Comparison of ENCODE assay signal across 29 mouse cellular contexts in genomic region chr19:44042121-44042520, GRCm38 (mm10). TPM values are rescaled to one million over a fixed set of nuclear protein-coding genes. Genes with fewer than 3 reads are reported as not detected.
A peak's percentile ranks its signal among the peaks of the same experiment; 100 is the strongest.
DNase-seq lines count a peak whose midpoint lies in the region; TF ChIP-seq lines count a peak whose summit lies in the region.
"Had no signal": no experiment of that assay in that cellular context is flagged by ENCODE, and none has a peak within 500 bp of the region (broad histone marks: within the 10 kb centered on the region; RNA-seq: fewer than 3 reads in every experiment).

No protein-coding gene starts in this region.

- no peak for TF ChIP-seq POLR2A in liver, adult 2 months (IDR thresholded peaks at IDR 0.05; ENCODE audit: extremely low read depth, insufficient read depth, low read length)

- no peak overlapping the region for H3K4me3 ChIP-seq in liver, adult 2 months (ENCODE audit: insufficient read depth, low read depth, low read length)
- H3K4me3 ChIP-seq: heart, embryonic 13.5 days had no signal

- 43% methylated on average over 5 of the region's 5 CpGs for WGBS in liver, adult 2 months

- H3K79me2 ChIP-seq in liver, adult 2 months (ENCODE audit: control insufficient read depth, insufficient read depth, low read length): peaks cover 4% of the 10 kb centered on the region; the same call in 1 of the 2 replicates

- peak overlapping the region; percentile 7; the same call in 1 of the 2 replicates for H3K27ac ChIP-seq in liver, adult 2 months (replicated peaks; ENCODE audit: insufficient read depth, low read depth, low read length)
- H3K27ac ChIP-seq: heart, embryonic 13.5 days; hindbrain, embryonic 14.5 days had no signal

- no peaks in the 10 kb centered on the region for H3K27me3 ChIP-seq in liver, adult 2 months (ENCODE audit: control insufficient read depth, insufficient read depth, low read length)
- H3K27me3 ChIP-seq: heart, embryonic 13.5 days had no signal

- peaks cover 56% of the 10 kb centered on the region for H3K36me3 ChIP-seq in liver, adult 2 months (ENCODE audit: control insufficient read depth, insufficient read depth, low read length)

- DNase-seq in adrenal gland, postnatal 14 days: peak; percentile 43
- DNase-seq in adrenal gland, postnatal 25 days: no peak
- DNase-seq in liver, adult 2 months (ENCODE audit: extremely low read depth, low read depth, low spot score): peak; percentile 76
- no peak for DNase-seq in liver
- peak; percentile 55 for DNase-seq in fat pad, adult 2 months (ENCODE audit: extremely low read depth, low read depth, low spot score)
- DNase-seq in right cerebral cortex, adult 2 months (ENCODE audit: low spot score in 2 of 2): no peak
- no peak for DNase-seq in ovary, postnatal 10 days (ENCODE audit: low spot score)
- DNase-seq: adrenal gland, adult 2 months; cerebellum, adult 18-20 months; cerebellum, adult 9-10 months; cerebellum, postnatal 14 days; forebrain, postnatal 0 days; gastrocnemius, postnatal 36 days; heart, postnatal 14 days; heart, postnatal 4 days; kidney, adult 2 months had no signal

- H3K4me1 ChIP-seq in liver, adult 2 months (ENCODE audit: control insufficient read depth, insufficient read depth, low read length): peaks cover 22% of the 10 kb centered on the region
- H3K4me1 ChIP-seq: heart, embryonic 13.5 days had no signal

- no peak for TF ChIP-seq CTCF in liver, adult 2 months (IDR thresholded peaks at IDR 0.05; ENCODE audit: low read depth, low read length)

- H3K9ac ChIP-seq in liver, adult 2 months (ENCODE audit: low read depth, low read length): no peak overlapping the region
- H3K9ac ChIP-seq: forebrain, postnatal 0 days; heart, embryonic 13.5 days; hindbrain, embryonic 14.5 days had no signal

RNA-seq across cellular contexts. Expression of gene Cyp2c23, which starts 13.1 kb away (rescaled TPM):
- 1.1 and 21.3 TPM in 2 replicates for total RNA-seq in adrenal gland, postnatal 14 days (2021)
- total RNA-seq in adrenal gland, postnatal 25 days (2021): 1.4 and 3.9 TPM in 2 replicates
- total RNA-seq in liver, adult 2 months (2014; rRNA removed): 233 and 351 TPM in 2 replicates
- polyA plus RNA-seq in liver, adult 2 months (2012; rRNA removed): 200 and 262 TPM in 2 replicates
- total RNA-seq: forebrain, postnatal 0 days; heart, postnatal 4 days; MEL had no signal
- polyA plus RNA-seq: C2C12; CD4-positive, CD25-positive, alpha-beta regulatory T cell, adult 4 months; embryonic facial prominence, embryonic 11.5 days; embryonic facial prominence, embryonic 14.5 days; forebrain, embryonic 11.5 days; forebrain, embryonic 14.5 days; forebrain, postnatal 0 days; heart, embryonic 16.5 days; hindbrain, embryonic 11.5 days; hindbrain, embryonic 14.5 days; intestine, embryonic 14.5 days had no signal

RNA-seq across cellular contexts. Expression of gene Erlin1, which starts 27.5 kb away (rescaled TPM):
- 18.4 and 20.0 TPM in 2 replicates for total RNA-seq in adrenal gland, postnatal 14 days (2021)
- total RNA-seq in adrenal gland, postnatal 25 days (2021): 18.3 and 19.7 TPM in 2 replicates
- 27.8 and 44.2 TPM in 2 replicates for total RNA-seq in liver, adult 2 months (2014; rRNA removed)
- polyA plus RNA-seq in liver, adult 2 months (2012; rRNA removed): 14.2 and 19.0 TPM in 2 replicates

RNA-seq across cellular contexts. Expression of gene Cpn1, which starts 55.8 kb away (rescaled TPM):
- total RNA-seq in adrenal gland, postnatal 14 days (2021): 0.86 and 23.9 TPM in 2 replicates
- total RNA-seq in adrenal gland, postnatal 25 days (2021): 0.67 TPM in 1 of 2 replicates, not detected in the other
- 215 and 272 TPM in 2 replicates for total RNA-seq in liver, adult 2 months (2014; rRNA removed)
- polyA plus RNA-seq in liver, adult 2 months (2012; rRNA removed): 336 and 360 TPM in 2 replicates
- total RNA-seq: gastrocnemius, postnatal 36 days; heart, adult 18-20 months; heart, postnatal 4 days had no signal
- polyA plus RNA-seq: adrenal gland, adult 2 months; CD4-positive, CD25-positive, alpha-beta regulatory T cell, adult 4 months; embryonic facial prominence, embryonic 11.5 days had no signal

Comparison
In these comparisons a context has a peak if more than half of its experiments do, and no peak if none do; other contexts are left out.
1. DNase-seq: peak in adrenal gland, postnatal 14 days (single experiment), liver, adult 2 months (single experiment) and fat pad, adult 2 months (single experiment); none in adrenal gland, postnatal 25 days (single experiment), liver (single experiment), right cerebral cortex, adult 2 months (0 of 2) and ovary, postnatal 10 days (single experiment).
2. RNA of gene Cyp2c23, which starts 13.1 kb away (total RNA-seq): 233 to 351 TPM in liver, adult 2 months; 1.1 to 21.3 TPM in adrenal gland, postnatal 14 days and 1.4 to 3.9 TPM in adrenal gland, postnatal 25 days; every median in the first group is over 10 times any median in the second.